Mouse (Mus musculus) brown adipose tissue, adult 24 weeks (tissue): ENCODE data around the gene Gm3409. TPM values are rescaled to one million over a fixed set of nuclear protein-coding genes. Genes with fewer than 3 reads are reported as not detected.

Source experiments
- H3K27ac ChIP-seq: fragments of 200-500 bp; replicated peaks from 2 replicates; pipeline ENCODE4 v1.5.1; 2012; ENCODE audit warnings: low read depth, mild to moderate bottlenecking, low read length
- H3K4me1 ChIP-seq: fragments of 200-500 bp; 2 replicates; pipeline ENCODE4 v1.6.1; 2012; ENCODE audit warnings: low read length, mixed read lengths; ENCODE audit not compliant: control insufficient read depth, insufficient read depth, insufficient read length
- H3K4me3 ChIP-seq: fragments of 200-500 bp; 2 replicates; pipeline ENCODE4 v1.5.1; 2012; ENCODE audit warnings: low read depth, mild to moderate bottlenecking, low read length, moderate library complexity; ENCODE audit not compliant: insufficient read depth
- polyA plus RNA-seq: library from polyadenylated mRNA; stranded (reverse); fragments of >200 nt; gene quantifications from 2 replicates; pipeline ENCODE4 v1.2.4, GENCODE M21; 2012; ENCODE audit not compliant: missing spikeins, insufficient read depth, insufficient read length

The Gm3409 gene
- polyA plus RNA-seq, 1 experiment = not detected

GRCm38 (mm10) chr5:146585307-146585651 lies 47.8 kb downstream of the Gm3409 start:
- Histone ChIP-seq H3K4me1 (no peaks in the 10 kb centered on the region), H3K27ac (no peak overlapping the region), H3K4me3 (no peak overlapping the region)

GRCm38 (mm10) chr5:146586357-146587070 lies 49.1 kb downstream of the Gm3409 start:
- H3K4me1 ChIP-seq = no peaks in the 10 kb centered on the region
- no peak overlapping the region for H3K4me3 ChIP-seq
- no peak overlapping the region for H3K27ac ChIP-seq

Other genes with a start within 250 kb of the Gm3409 start
- 0.42 and 0.83 TPM in 2 replicates for gene Wasf3, start 152.7 kb upstream of the Gm3409 start, polyA plus RNA-seq
- not detected in 2 replicates for gene Gm6408, start 55.7 kb upstream of the Gm3409 start, polyA plus RNA-seq
- gene Gm6370, start 46.3 kb upstream of the Gm3409 start, polyA plus RNA-seq = not detected in 2 replicates
- not detected in 2 replicates for gene 4930449I24Rik, start 35.2 kb upstream of the Gm3409 start, polyA plus RNA-seq
- gene Gm3402, start 23.5 kb upstream of the Gm3409 start, polyA plus RNA-seq = not detected in 2 replicates
- gene Gm3404, start 11.8 kb upstream of the Gm3409 start, polyA plus RNA-seq = not detected in 2 replicates
- not detected in 2 replicates for gene Gm3415, start 18.5 kb downstream of the Gm3409 start, polyA plus RNA-seq
- not detected in 2 replicates for gene Gpr12, start 47.6 kb downstream of the Gm3409 start, polyA plus RNA-seq